Mouse (Mus musculus): ENCODE results near the gene Gprc5d. TPM values are rescaled to one million over a fixed set of nuclear protein-coding genes. Genes with fewer than 3 reads are reported as not detected.

Gene Gprc5d
- total and polyA plus RNA-seq, 3 experiments = not detected

- Histone ChIP-seq H3K27ac (ENCODE audit: insufficient read depth, low read depth) (no peak overlapping the region), H3K9me3 (replicated peaks; ENCODE audit: low read length) (no peaks in the 10 kb centered on the region), H3K4me2 (ENCODE audit: insufficient read depth, low read depth, poor library complexity, severe bottlenecking) (no peak overlapping the region), H3K4me3 (replicated peaks in 1 of 3; ENCODE audit: low read depth in 2 of 3, low read length in 2 of 3, poor library complexity in 1 of 3) (no peak overlapping the region), H3K4me1 (ENCODE audit: control insufficient read depth in 1 of 2, insufficient read depth in 2 of 2) (0 out of 4 replicates have a peak, but pooled peaks cover 0 to 3% of the 10 kb centered on the region in 2 experiments), H3K36me3 (replicated peaks in 1 of 2; ENCODE audit: control insufficient read depth in 1 of 2, insufficient read depth in 1 of 2, low read length in 1 of 2) (no peaks in the 10 kb centered on the region), H3K27me3 (replicated peaks) (peaks cover 6% of the 10 kb centered on the region), H3K79me2 (replicated peaks; ENCODE audit: control insufficient read depth, extremely low read depth, insufficient read depth, poor library complexity, severe bottlenecking) (no peaks in the 10 kb centered on the region), H3K9ac (ENCODE audit: insufficient read depth, low read depth) (no peak overlapping the region)
- dilution Hi-C loops (cut with MboI; ENCODE audit: extremely low pct_ligation_motif_present, extremely low pct_unique_long_range_greater_than_20kb, low sequenced_read_pairs) (no loop called here), in situ Hi-C loops (cut with MboI; ENCODE audit: low pct_ligation_motif_present, low pct_unique_long_range_greater_than_20kb, low sequenced_read_pairs) (no loop called here)
- DNase-seq (ENCODE audit: extremely low read depth) = no peak
- TF ChIP-seq UBTF (IDR thresholded peaks at IDR 0.05; ENCODE audit: low read depth, low read length) (no peak), KAT2A (IDR thresholded peaks at IDR 0.05; ENCODE audit: insufficient replicate concordance, low read length) (no peak), MEF2A (IDR thresholded peaks at IDR 0.05; ENCODE audit: borderline replicate concordance, low read depth, low read length) (no peak), ZKSCAN1 (IDR thresholded peaks at IDR 0.05; ENCODE audit: borderline replicate concordance, low read depth, low read length) (no peak), ZC3H11A (IDR thresholded peaks at IDR 0.05; ENCODE audit: low read depth, low read length) (no peak), GABPA (IDR thresholded peaks at IDR 0.05; ENCODE audit: insufficient replicate concordance, low read depth, low read length) (no peak), E2F4 (IDR thresholded peaks at IDR 0.05; ENCODE audit: insufficient replicate concordance, low read depth, low read length) (no peak), RCOR1 (conservative IDR thresholded peaks at IDR 0.05; ENCODE audit: low read depth, low read length) (no peak), POLR2AphosphoS2 (IDR thresholded peaks at IDR 0.05; ENCODE audit: low read depth, low read length) (no peak), CTCF (conservative IDR thresholded peaks at IDR 0.05 in 1 of 2, IDR thresholded peaks at IDR 0.05 in 1 of 2; ENCODE audit: low read depth in 2 of 2, low read length in 2 of 2) (no peak)
Observed at GRCm38 (mm10) chr6:135074405-135074947, 43.6 kb downstream of the Gprc5d start.

GRCm38 (mm10) chr6:135070347-135070746 is 47.7 kb downstream of the Gprc5d start:
- no peak overlapping the region for H3K4me3 ChIP-seq (replicated peaks in 1 of 3; ENCODE audit: low read depth in 2 of 3, low read length in 2 of 3, poor library complexity in 1 of 3)

More at GRCm38 (mm10) chr6:135070347-135070746, 47.7 kb downstream of the Gprc5d start:
- peaks cover 15% of the 10 kb centered on the region for H3K27me3 ChIP-seq (replicated peaks)
- in situ Hi-C loops (cut with MboI; ENCODE audit: low pct_ligation_motif_present, low pct_unique_long_range_greater_than_20kb, low sequenced_read_pairs) = no loop called here
- no peak overlapping the region for H3K9ac ChIP-seq (ENCODE audit: insufficient read depth, low read depth)
- dilution Hi-C loops (cut with MboI; ENCODE audit: extremely low pct_ligation_motif_present, extremely low pct_unique_long_range_greater_than_20kb, low sequenced_read_pairs) = no loop called here
- no peak for DNase-seq (ENCODE audit: extremely low read depth)
- no peaks in the 10 kb centered on the region for H3K36me3 ChIP-seq (replicated peaks in 1 of 2; ENCODE audit: control insufficient read depth in 1 of 2, insufficient read depth in 1 of 2, low read length in 1 of 2)
- TF ChIP-seq CTCF (conservative IDR thresholded peaks at IDR 0.05 in 1 of 2, IDR thresholded peaks at IDR 0.05 in 1 of 2; ENCODE audit: low read depth in 2 of 2, low read length in 2 of 2) = no peak
- TF ChIP-seq SIN3A (IDR thresholded peaks at IDR 0.05; ENCODE audit: low read length) = no peak
- no peak for TF ChIP-seq ETS1 (conservative IDR thresholded peaks at IDR 0.05; ENCODE audit: low read depth, low read length)
- TF ChIP-seq PAX5 (IDR thresholded peaks at IDR 0.05; ENCODE audit: low read length) = no peak
- TF ChIP-seq ZKSCAN1 (IDR thresholded peaks at IDR 0.05; ENCODE audit: borderline replicate concordance, low read depth, low read length) = no peak
- no peak for TF ChIP-seq IRF4 (IDR thresholded peaks at IDR 0.05; ENCODE audit: low read depth, low read length)
- no peak for TF ChIP-seq ZNF384 (IDR thresholded peaks at IDR 0.05; ENCODE audit: low read depth, low read length)
- TF ChIP-seq SMC3 (IDR thresholded peaks at IDR 0.05; ENCODE audit: low read depth, low read length) = no peak
- no peak for TF ChIP-seq ZMIZ1 (IDR thresholded peaks at IDR 0.05; ENCODE audit: low read depth, low read length)
- no peaks in the 10 kb centered on the region for H3K9me3 ChIP-seq (replicated peaks; ENCODE audit: low read length)
- H3K27ac ChIP-seq (ENCODE audit: insufficient read depth, low read depth) = no peak overlapping the region
- no peaks in the 10 kb centered on the region for H3K79me2 ChIP-seq (replicated peaks; ENCODE audit: control insufficient read depth, extremely low read depth, insufficient read depth, poor library complexity, severe bottlenecking)
- peaks cover 3 to 8% of the 10 kb centered on the region in 2 experiments; a peak in 2 of 4 replicates for H3K4me1 ChIP-seq (ENCODE audit: control insufficient read depth in 1 of 2, insufficient read depth in 2 of 2)
- H3K4me2 ChIP-seq (ENCODE audit: insufficient read depth, low read depth, poor library complexity, severe bottlenecking) = no peak overlapping the region
